Mouse (Mus musculus) E14TG2a.4 (cell line): ENCODE results near the gene Wsb2.
A peak's percentile ranks its signal among the peaks of the same experiment; 100 is the strongest.

Source experiments
- H3K27me3 ChIP-seq: 2 replicates; pipeline ENCODE4 v1.6.1; 2014; ENCODE audit warnings: low read length, control low read depth; ENCODE audit not compliant: insufficient read depth
- H3K36me3 ChIP-seq: 2 replicates; pipeline ENCODE4 v1.6.1; 2014; ENCODE audit warnings: low read length, control low read depth; ENCODE audit not compliant: insufficient read depth
- H3K4me1 ChIP-seq: replicated peaks from 2 replicates; pipeline ENCODE4 v1.6.1; 2014; ENCODE audit warnings: low read depth, low read length, control low read depth
- H3K4me3 ChIP-seq: replicated peaks from 2 replicates; pipeline ENCODE4 v1.5.1; 2014; ENCODE audit warnings: mild to moderate bottlenecking, low read length
- H3K9me3 ChIP-seq: 2 replicates; pipeline ENCODE4 v1.6.1; 2014; ENCODE audit warnings: low read length, control low read depth
- CTCF ChIP-seq: conservative IDR thresholded peaks from 2 replicates; pipeline ENCODE4 v1.5.1; 2014; ENCODE audit warnings: low read length
- NANOG ChIP-seq: IDR thresholded peaks from 2 replicates; pipeline ENCODE4 v1.6.1; 2014; ENCODE audit warnings: borderline replicate concordance, low read length, mixed read lengths
- POU5F1 ChIP-seq: IDR thresholded peaks from 2 replicates; pipeline ENCODE4 v1.6.1; 2014; ENCODE audit warnings: low read length, borderline replicate concordance

Gene Wsb2

GRCm38 (mm10) chr5:117408216-117408615, 51.1 kb downstream of the Wsb2 start:
- TF ChIP-seq CTCF (peak; percentile 89), NANOG (no peak)
- H3K9me3 ChIP-seq = no peaks in the 10 kb centered on the region

GRCm38 (mm10) chr5:117409369-117409768, 52.3 kb downstream of the Wsb2 start:
- Histone ChIP-seq H3K4me3 (no peak overlapping the region), H3K9me3 (no peaks in the 10 kb centered on the region), H3K27me3 (no peaks in the 10 kb centered on the region), H3K36me3 (peaks cover 45% of the 10 kb centered on the region), H3K4me1 (peaks cover 85% of the 10 kb centered on the region)
- TF ChIP-seq POU5F1 (no peak), NANOG (no peak), CTCF (no peak)

More at GRCm38 (mm10) chr5:117408216-117408615, 51.1 kb downstream of the Wsb2 start:
- Histone ChIP-seq H3K4me3 (no peak overlapping the region), H3K4me1 (peaks cover 90% of the 10 kb centered on the region), H3K27me3 (no peaks in the 10 kb centered on the region), H3K36me3 (peaks cover 45% of the 10 kb centered on the region)

GRCm38 (mm10) chr5:117413507-117414501, 56.7 kb downstream of the Wsb2 start, which contains the start of gene Ksr2:
TSS of gene Ksr2 (plus strand) at chr5:117414000.
- peaks cover 72% of the 10 kb centered on the region for H3K4me1 ChIP-seq
- H3K9me3 ChIP-seq = no peaks in the 10 kb centered on the region
- 0 out of 2 replicates have a peak, but pooled peaks cover 5% of the 10 kb centered on the region for H3K27me3 ChIP-seq
- H3K4me3 ChIP-seq = peak within 1 kb of the TSS; percentile 94
- TF ChIP-seq CTCF (no peak), POU5F1 (no peak), NANOG (no peak)
- peaks cover 35% of the 10 kb centered on the region for H3K36me3 ChIP-seq

DNA sequence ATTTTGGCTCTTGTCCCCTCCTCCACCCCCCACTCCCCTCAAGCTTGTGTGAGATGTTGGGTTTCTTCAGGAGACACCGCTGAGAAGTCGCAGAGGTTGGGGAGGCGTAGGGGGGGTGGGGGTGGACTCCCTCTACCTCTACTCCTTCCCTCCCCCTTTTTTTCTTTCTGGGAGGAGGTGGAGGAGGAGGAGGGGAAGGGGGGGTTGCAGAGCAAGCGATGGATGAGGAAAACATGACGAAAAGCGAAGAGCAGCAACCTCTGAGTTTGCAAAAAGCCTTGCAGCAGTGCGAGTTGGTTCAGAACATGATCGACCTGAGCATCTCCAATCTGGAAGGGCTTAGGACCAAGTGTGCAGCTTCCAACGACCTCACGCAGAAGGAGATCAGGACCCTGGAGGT, 57.5 kb downstream of the Wsb2 start:
- no peaks in the 10 kb centered on the region for H3K9me3 ChIP-seq
- peaks cover 64% of the 10 kb centered on the region for H3K4me1 ChIP-seq
- no peak for TF ChIP-seq POU5F1
- peak overlapping the region; percentile 94 for H3K4me3 ChIP-seq
- H3K27me3 ChIP-seq = 0 out of 2 replicates have a peak, but pooled peaks cover 5% of the 10 kb centered on the region
- H3K36me3 ChIP-seq = peaks cover 31% of the 10 kb centered on the region

- H3K36me3 ChIP-seq = peaks cover 31% of the 10 kb centered on the region
- peak overlapping the region; percentile 94; the same call in 1 of the 2 replicates for H3K4me3 ChIP-seq
- H3K9me3 ChIP-seq = no peaks in the 10 kb centered on the region
- H3K4me1 ChIP-seq = peaks cover 58% of the 10 kb centered on the region
- H3K27me3 ChIP-seq = 0 out of 2 replicates have a peak, but pooled peaks cover 5% of the 10 kb centered on the region
- TF ChIP-seq POU5F1 = no peak
- TF ChIP-seq NANOG = no peak
- no peak for TF ChIP-seq CTCF
Observed at GRCm38 (mm10) chr5:117415011-117415912, 58.2 kb downstream of the Wsb2 start.

- peaks cover 37% of the 10 kb centered on the region for H3K4me1 ChIP-seq
- TF ChIP-seq CTCF = no peak
- TF ChIP-seq NANOG = no peak
- TF ChIP-seq POU5F1 = no peak
- H3K9me3 ChIP-seq = no peaks in the 10 kb centered on the region
- H3K27me3 ChIP-seq = 0 out of 2 replicates have a peak, but pooled peaks cover 5% of the 10 kb centered on the region
- no peak overlapping the region for H3K4me3 ChIP-seq
- peaks cover 15% of the 10 kb centered on the region for H3K36me3 ChIP-seq
Observed at GRCm38 (mm10) chr5:117417442-117417841, 60.3 kb downstream of the Wsb2 start.
